Mouse (Mus musculus) stomach, postnatal 0 days (tissue): ENCODE data around the gene Dhdh. TPM values are rescaled to one million over a fixed set of nuclear protein-coding genes. Genes with fewer than 3 reads are reported as not detected.
"Not testable (repeated sequence)": the region's sequence is repeated elsewhere in the genome, so short reads cannot be mapped to it uniquely, and the experiment has no call there.

Experiments used
- ATAC-seq: fragments of 200-750 bp; cut with Nextera tagmentation; 2 replicates; pipeline ENCODE4 v1.8.0; 2017; ENCODE audit not compliant: low FRiP score, low TSS enrichment
- DNase-seq: peaks from one replicate; pipeline ENCODE4 v3.0.0-alpha.2; 2016; ENCODE audit warnings: low spot score
- H3K27ac ChIP-seq: fragments of 300-500 bp; sonication (generic); replicated peaks from 2 replicates; pipeline ENCODE4 v1.5.1; 2014; ENCODE audit warnings: mild to moderate bottlenecking, control low read depth
- H3K27me3 ChIP-seq: fragments of 300-500 bp; sonication (generic); 2 replicates; pipeline ENCODE4 v1.6.1; 2014; ENCODE audit warnings: low read length; ENCODE audit not compliant: control insufficient read depth, insufficient read depth
- H3K36me3 ChIP-seq: fragments of 300-500 bp; sonication (generic); 2 replicates; pipeline ENCODE4 v1.6.1; 2014; ENCODE audit warnings: low read length, mixed read lengths; ENCODE audit not compliant: control insufficient read depth, insufficient read depth
- H3K4me1 ChIP-seq: fragments of 300-500 bp; sonication (generic); replicated peaks from 2 replicates; pipeline ENCODE4 v1.6.1; 2014; ENCODE audit warnings: antibody characterized with exemption; ENCODE audit not compliant: control insufficient read depth, insufficient read depth
- H3K4me2 ChIP-seq: fragments of 300-500 bp; sonication (generic); replicated peaks from 2 replicates; pipeline ENCODE4 v1.6.1; 2014; ENCODE audit warnings: low read depth, mild to moderate bottlenecking, control low read depth, moderate library complexity
- H3K4me3 ChIP-seq: fragments of 300-500 bp; sonication (generic); 2 replicates; pipeline ENCODE4 v1.5.1; 2014; ENCODE audit warnings: low read depth, low read length, control low read depth
- H3K9ac ChIP-seq: fragments of 300-500 bp; sonication (generic); 2 replicates; pipeline ENCODE4 v1.6.1; 2014; ENCODE audit warnings: mild to moderate bottlenecking, low read length, control low read depth, mixed read lengths
- H3K9me3 ChIP-seq: fragments of 300-500 bp; sonication (generic); 2 replicates; pipeline ENCODE4 v1.6.1; 2016; ENCODE audit warnings: low read length; ENCODE audit not compliant: control insufficient read depth
- CTCF ChIP-seq: IDR thresholded peaks from 2 replicates; pipeline ENCODE4 v1.5.1; 2016; ENCODE audit warnings: antibody characterized with exemption, low read depth, mild to moderate bottlenecking, moderate library complexity
- EP300 ChIP-seq: optimal IDR thresholded peaks from 2 replicates; pipeline ENCODE3; 2016; ENCODE audit warnings: antibody characterized with exemption
- WGBS: fragments of 180-500 bp; shearing (Covaris S2); extraction: QIAGEN DNeasy Blood & Tissue Kit; methylation state at CpG from one replicate; pipeline ENCODE4 v1.1.7; 2014; 5-methylcytosine and 5-hydroxymethylcytosine counted together
- polyA plus RNA-seq: library from polyadenylated mRNA; unstranded; fragments of >200 nt; fragmentation: Nextera tagmentation; extraction: Ambion mirVana; gene quantifications from 2 replicates; pipeline ENCODE4 v1.2.1, GENCODE M21; 2015

Dhdh gene
- polyA plus RNA-seq, 1 experiment from 2014 or later: 1.1 TPM

GRCm38 (mm10) chr7:45465112-45465511 is 23.5 kb downstream of the Dhdh start:
- Histone ChIP-seq H3K4me3 (no peak overlapping the region), H3K4me1 (peaks cover 11% of the 10 kb centered on the region), H3K27me3 (no peaks in the 10 kb centered on the region), H3K9ac (no peak overlapping the region), H3K4me2 (no peak overlapping the region), H3K9me3 (no peaks in the 10 kb centered on the region), H3K27ac (no peak overlapping the region), H3K36me3 (no peaks in the 10 kb centered on the region)
- TF ChIP-seq CTCF (no peak), EP300 (no peak)
- ATAC-seq (no peak), DNase-seq (no peak)
- WGBS: 93% methylated on average over 12 of the region's 12 CpGs

GRCm38 (mm10) chr7:45463987-45464778 is 24.4 kb downstream of the Dhdh start:
- Histone ChIP-seq H3K27me3 (no peaks in the 10 kb centered on the region), H3K9ac (no peak overlapping the region), H3K27ac (no peak overlapping the region), H3K4me1 (peaks cover 11% of the 10 kb centered on the region), H3K9me3 (no peaks in the 10 kb centered on the region), H3K36me3 (no peaks in the 10 kb centered on the region), H3K4me3 (no peak overlapping the region), H3K4me2 (no peak overlapping the region)
- no peak for DNase-seq
- ATAC-seq: no peak
- TF ChIP-seq CTCF (no peak), EP300 (no peak)
- WGBS: 89% methylated on average over 7 of the region's 7 CpGs

- H3K27ac ChIP-seq, H3K9ac ChIP-seq, H3K27me3 ChIP-seq, H3K9me3 ChIP-seq, ATAC-seq, H3K4me3 ChIP-seq, DNase-seq, H3K4me2 ChIP-seq, H3K36me3 ChIP-seq: not testable (repeated sequence)
- 69% methylated on average over 4 of the region's 4 CpGs for WGBS
- peaks cover 11% of the 10 kb centered on the region for H3K4me1 ChIP-seq
- peak; percentile 37; the same call in 1 of the 2 replicates for TF ChIP-seq CTCF
Measured at GRCm38 (mm10) chr7:45462868-45463267, 25.7 kb downstream of the Dhdh start.

GRCm38 (mm10) chr7:45462325-45462724 is 26.3 kb downstream of the Dhdh start:
- peaks cover 11% of the 10 kb centered on the region for H3K4me1 ChIP-seq
- H3K9ac ChIP-seq: no peak overlapping the region
- TF ChIP-seq CTCF (no peak), EP300 (no peak)
- no peak overlapping the region for H3K27ac ChIP-seq
- WGBS: 81% methylated on average over 4 of the region's 4 CpGs
- peaks cover 4% of the 10 kb centered on the region; the same call in 1 of the 2 replicates for H3K36me3 ChIP-seq
- DNase-seq (no peak), ATAC-seq (no peak)
- H3K4me3 ChIP-seq: no peak overlapping the region
- no peak overlapping the region for H3K4me2 ChIP-seq
- no peaks in the 10 kb centered on the region for H3K27me3 ChIP-seq
- H3K9me3 ChIP-seq: no peaks in the 10 kb centered on the region

- Histone ChIP-seq H3K4me2 (no peak overlapping the region), H3K27me3 (no peaks in the 10 kb centered on the region), H3K4me3 (no peak overlapping the region), H3K9ac (no peak overlapping the region), H3K27ac (peak overlapping the region; percentile 95; the same call in 1 of the 2 replicates), H3K4me1 (peaks cover 11% of the 10 kb centered on the region), H3K36me3 (peaks cover 8% of the 10 kb centered on the region), H3K9me3 (no peaks in the 10 kb centered on the region)
- no peak for DNase-seq
- WGBS: 83% methylated on average over 4 of the region's 4 CpGs
- no peak for ATAC-seq
- TF ChIP-seq CTCF (no peak), EP300 (no peak)
Measured at GRCm38 (mm10) chr7:45461781-45462180, 26.8 kb downstream of the Dhdh start.

- Histone ChIP-seq H3K4me1 (peaks cover 11% of the 10 kb centered on the region), H3K27ac (peak overlapping the region; percentile 95), H3K9me3 (no peaks in the 10 kb centered on the region), H3K36me3 (peaks cover 8% of the 10 kb centered on the region), H3K4me3 (no peak overlapping the region), H3K27me3 (no peaks in the 10 kb centered on the region), H3K9ac (no peak overlapping the region; the same call in 1 of the 2 replicates), H3K4me2 (no peak overlapping the region; the same call in 1 of the 2 replicates)
- TF ChIP-seq CTCF: no peak
- no peak for TF ChIP-seq EP300
- WGBS: 56% methylated on average over 5 of the region's 5 CpGs
- ATAC-seq: no peak
- DNase-seq: no peak
Measured at GRCm38 (mm10) chr7:45461326-45461725, 27.3 kb downstream of the Dhdh start.
